Mouse (Mus musculus) hindbrain, embryonic 16.5 days (tissue): ENCODE results near the gene Matk. TPM values are rescaled to one million over a fixed set of nuclear protein-coding genes. Genes with fewer than 3 reads are reported as not detected.
"Not testable (repeated sequence)": the region's sequence is repeated elsewhere in the genome, so short reads cannot be mapped to it uniquely, and the experiment has no call there.

Source experiments
- ATAC-seq: fragments of 200-750 bp; cut with Nextera tagmentation; 2 replicates; pipeline ENCODE4 v1.8.0; 2017; ENCODE audit warnings: moderate TSS enrichment, moderate library complexity
- H3K27ac ChIP-seq: fragments of 300-500 bp; sonication (generic); 2 replicates; pipeline ENCODE4 v1.5.1; 2014; ENCODE audit warnings: low read depth, mild to moderate bottlenecking, control low read depth, low read length, moderate library complexity
- H3K27me3 ChIP-seq: fragments of 300-500 bp; sonication (generic); replicated peaks from 2 replicates; pipeline ENCODE4 v1.6.1; 2014; ENCODE audit warnings: low read length; ENCODE audit not compliant: control insufficient read depth, insufficient read depth
- H3K36me3 ChIP-seq: fragments of 300-500 bp; sonication (generic); 2 replicates; pipeline ENCODE4 v1.6.1; 2014; ENCODE audit warnings: mild to moderate bottlenecking, low read length, moderate library complexity, mixed read lengths; ENCODE audit not compliant: control insufficient read depth, insufficient read depth
- H3K4me1 ChIP-seq: fragments of 300-500 bp; sonication (generic); 2 replicates; pipeline ENCODE4 v1.6.1; 2014; ENCODE audit warnings: low read depth, low read length; ENCODE audit not compliant: control insufficient read depth, insufficient read depth
- H3K4me2 ChIP-seq: fragments of 300-500 bp; sonication (generic); 2 replicates; pipeline ENCODE4 v1.6.1; 2014; ENCODE audit warnings: mild to moderate bottlenecking, low read length, control low read depth, moderate library complexity
- H3K4me3 ChIP-seq: fragments of 300-500 bp; sonication (generic); 2 replicates; pipeline ENCODE4 v1.5.1; 2014; ENCODE audit warnings: mild to moderate bottlenecking, low read length, control low read depth, moderate library complexity
- H3K9ac ChIP-seq: fragments of 300-500 bp; sonication (generic); 2 replicates; pipeline ENCODE4 v1.6.1; 2014; ENCODE audit warnings: low read depth, mild to moderate bottlenecking, control low read depth, low read length, moderate library complexity
- H3K9me3 ChIP-seq: fragments of 300-500 bp; sonication (generic); 2 replicates; pipeline ENCODE4 v1.6.1; 2014; ENCODE audit warnings: mild to moderate bottlenecking, low read length, moderate library complexity; ENCODE audit not compliant: control insufficient read depth
- WGBS: fragments of 180-500 bp; shearing (Covaris S2); extraction: QIAGEN DNeasy Blood & Tissue Kit; methylation state at CpG from one replicate; pipeline ENCODE4 v1.1.7; 2014; 5-methylcytosine and 5-hydroxymethylcytosine counted together
- polyA plus RNA-seq: library from polyadenylated mRNA; unstranded; fragments of >200 nt; fragmentation: Nextera tagmentation; extraction: Ambion mirVana; gene quantifications from 2 replicates; pipeline ENCODE4 v1.2.1, GENCODE M21; 2015

Matk gene
- polyA plus RNA-seq: 60.4 and 72.8 TPM in 2 replicates

GRCm38 (mm10) chr10:81252424-81253419 lies at the start of gene Matk:
Gene Matk, plus strand, starts transcription at chr10:81252935.
- WGBS: 9% methylated on average over 42 of the region's 44 CpGs
- Histone ChIP-seq H3K9ac (peak within 1 kb of the TSS; percentile 41), H3K4me1 (peaks cover 15% of the 10 kb centered on the region), H3K4me2 (peak within 1 kb of the TSS; percentile 70), H3K9me3 (no peaks in the 10 kb centered on the region), H3K27ac (peak within 1 kb of the TSS; percentile 73), H3K4me3 (peak within 1 kb of the TSS; percentile 38), H3K36me3 (peaks cover 4% of the 10 kb centered on the region; the same call in 1 of the 2 replicates), H3K27me3 (peaks cover 10% of the 10 kb centered on the region)
- ATAC-seq: peak; percentile 86

- H3K36me3 ChIP-seq: peaks cover 8% of the 10 kb centered on the region; the same call in 1 of the 2 replicates
- H3K27ac ChIP-seq: 0 out of 2 replicates have a peak overlapping the region, but pooled peaks have one; percentile 16
- no peak overlapping the region for H3K4me3 ChIP-seq
- H3K27me3 ChIP-seq: no peaks in the 10 kb centered on the region; the same call in 1 of the 2 replicates
- no peak overlapping the region for H3K9ac ChIP-seq
- no peak overlapping the region for H3K4me2 ChIP-seq
- 66% methylated on average over 8 of the region's 8 CpGs for WGBS
- no peaks in the 10 kb centered on the region for H3K9me3 ChIP-seq
- ATAC-seq: peak; percentile 7; the same call in 1 of the 2 replicates
- no peaks in the 10 kb centered on the region for H3K4me1 ChIP-seq
These were observed 49.6 kb upstream of the Matk start for GRCm38 (mm10) chr10:81202978-81203720.

GRCm38 (mm10) chr10:81204137-81204536 lies 48.6 kb upstream of the Matk start:
- Histone ChIP-seq H3K27me3 (no peaks in the 10 kb centered on the region; the same call in 1 of the 2 replicates), H3K36me3 (peaks cover 12% of the 10 kb centered on the region; the same call in 1 of the 2 replicates), H3K4me2 (no peak overlapping the region), H3K4me1 (no peaks in the 10 kb centered on the region), H3K27ac (no peak overlapping the region), H3K9me3 (no peaks in the 10 kb centered on the region), H3K9ac (no peak overlapping the region), H3K4me3 (no peak overlapping the region)
- 71% methylated on average over 4 of the region's 4 CpGs for whole genome bisulfite sequencing
- peak; percentile 21; the same call in 1 of the 2 replicates for ATAC-seq

GRCm38 (mm10) chr10:81210154-81210553 lies 42.6 kb upstream of the Matk start:
- 100% methylated on average over 5 of the region's 5 CpGs for WGBS
- no peak for ATAC-seq

GRCm38 (mm10) chr10:81216260-81216659 lies 36.5 kb upstream of the Matk start:
- Histone ChIP-seq H3K27ac (no peak overlapping the region), H3K9ac (no peak overlapping the region), H3K9me3 (peaks cover 3% of the 10 kb centered on the region; the same call in 1 of the 2 replicates), H3K27me3 (no peaks in the 10 kb centered on the region), H3K4me2 (no peak overlapping the region), H3K4me1 (no peaks in the 10 kb centered on the region), H3K36me3 (peaks cover 65% of the 10 kb centered on the region), H3K4me3 (no peak overlapping the region)
- no peak for ATAC-seq
- WGBS: 89% methylated on average over 6 of the region's 6 CpGs

More at GRCm38 (mm10) chr10:81210154-81210553, 42.6 kb upstream of the Matk start:
- H3K36me3 ChIP-seq: peaks cover 61% of the 10 kb centered on the region
- H3K4me3 ChIP-seq: no peak overlapping the region
- H3K4me1 ChIP-seq: no peaks in the 10 kb centered on the region
- H3K27me3 ChIP-seq: no peaks in the 10 kb centered on the region
- no peak overlapping the region for H3K4me2 ChIP-seq
- H3K9me3 ChIP-seq: peaks cover 3% of the 10 kb centered on the region; the same call in 1 of the 2 replicates
- no peak overlapping the region for H3K27ac ChIP-seq
- no peak overlapping the region for H3K9ac ChIP-seq

GRCm38 (mm10) chr10:81216810-81217209 lies 35.9 kb upstream of the Matk start:
- peaks cover 3% of the 10 kb centered on the region; the same call in 1 of the 2 replicates for H3K9me3 ChIP-seq
- peaks cover 64% of the 10 kb centered on the region for H3K36me3 ChIP-seq
- H3K4me2 ChIP-seq: no peak overlapping the region
- H3K4me3 ChIP-seq: no peak overlapping the region
- H3K27me3 ChIP-seq: no peaks in the 10 kb centered on the region
- ATAC-seq: no peak
- no peak overlapping the region for H3K9ac ChIP-seq
- no peaks in the 10 kb centered on the region for H3K4me1 ChIP-seq
- WGBS: 82% methylated on average over 6 of the region's 6 CpGs
- H3K27ac ChIP-seq: no peak overlapping the region

- H3K36me3 ChIP-seq: peaks cover 59% of the 10 kb centered on the region
- not testable (repeated sequence) for H3K4me3 ChIP-seq, H3K4me1 ChIP-seq, H3K27ac ChIP-seq, H3K9me3 ChIP-seq, ATAC-seq, H3K4me2 ChIP-seq, H3K9ac ChIP-seq, H3K27me3 ChIP-seq
- 22% methylated on average over 1 of the region's 1 CpGs for WGBS
These were observed 35.5 kb upstream of the Matk start for GRCm38 (mm10) chr10:81217267-81217666.

- ATAC-seq: peak; percentile 50; the same call in 1 of the 2 replicates
- peaks cover 52% of the 10 kb centered on the region for H3K36me3 ChIP-seq
- WGBS: 36% methylated on average over 7 of the region's 7 CpGs
These were observed 34.8 kb upstream of the Matk start for GRCm38 (mm10) chr10:81217964-81218363.

More at GRCm38 (mm10) chr10:81217964-81218363, 34.8 kb upstream of the Matk start:
- Histone ChIP-seq H3K27ac (no peak overlapping the region), H3K27me3 (no peaks in the 10 kb centered on the region), H3K9ac (no peak overlapping the region), H3K4me2 (no peak overlapping the region), H3K4me3 (no peak overlapping the region), H3K9me3 (no peaks in the 10 kb centered on the region), H3K4me1 (no peaks in the 10 kb centered on the region)
